Mouse (Mus musculus) liver, postnatal 0 days (tissue): ENCODE measurements at regions not wholly inside any gene's neighbourhood (a gene's known extent, or its start where the extent isn't known, plus 50 kb on each side); places are given as distances from the start of the nearest gene placed in this dataset.

Experiments used
- ATAC-seq: fragments of 200-750 bp; cut with Nextera tagmentation; 2 replicates; pipeline ENCODE4 v1.8.0; 2017; ENCODE audit warnings: mild to moderate bottlenecking, moderate library complexity
- DNase-seq: peaks from one replicate; pipeline ENCODE4 v3.0.0-alpha.2; 2016
- H3K27ac ChIP-seq: fragments of 300-500 bp; sonication (generic); 2 replicates; pipeline ENCODE4 v1.5.1; 2014; ENCODE audit warnings: antibody characterized with exemption, moderate library complexity, mild to moderate bottlenecking, low read depth
- H3K27me3 ChIP-seq: fragments of 300-500 bp; sonication (generic); 2 replicates; pipeline ENCODE4 v1.6.1; 2014; ENCODE audit warnings: low read length, control low read depth, mixed read lengths; ENCODE audit not compliant: insufficient read depth
- H3K36me3 ChIP-seq: fragments of 300-500 bp; sonication (generic); replicated peaks from 2 replicates; pipeline ENCODE4 v1.6.1; 2014; ENCODE audit warnings: mild to moderate bottlenecking, control low read depth, low read length, moderate library complexity, mixed read lengths; ENCODE audit not compliant: insufficient read depth
- H3K4me1 ChIP-seq: fragments of 300-500 bp; sonication (generic); 2 replicates; pipeline ENCODE4 v1.6.1; 2014; ENCODE audit warnings: antibody characterized with exemption, mild to moderate bottlenecking, control low read depth; ENCODE audit not compliant: insufficient read depth
- H3K4me2 ChIP-seq: fragments of 300-500 bp; sonication (generic); 2 replicates; pipeline ENCODE4 v1.6.1; 2014; ENCODE audit warnings: low read depth, mild to moderate bottlenecking, low read length, moderate library complexity, mixed read lengths
- H3K4me3 ChIP-seq: fragments of 300-500 bp; sonication (generic); 2 replicates; pipeline ENCODE4 v1.5.1; 2014; ENCODE audit warnings: low read depth, low read length
- H3K9ac ChIP-seq: fragments of 300-500 bp; sonication (generic); replicated peaks from 2 replicates; pipeline ENCODE4 v1.6.1; 2014; ENCODE audit warnings: mild to moderate bottlenecking, moderate library complexity
- H3K9me3 ChIP-seq: fragments of 300-500 bp; sonication (generic); 2 replicates; pipeline ENCODE4 v1.6.1; 2016; ENCODE audit warnings: mild to moderate bottlenecking, control low read depth, low read length, mixed read lengths
- CTCF ChIP-seq: sonication (generic); IDR thresholded peaks from 2 replicates; pipeline ENCODE4 v1.5.1; 2016; ENCODE audit warnings: antibody characterized with exemption, low read depth
- EP300 ChIP-seq: IDR thresholded peaks from 2 replicates; pipeline ENCODE4 v1.6.1; 2016; ENCODE audit warnings: antibody characterized with exemption, low read depth, mild to moderate bottlenecking
- WGBS: fragments of 180-500 bp; shearing (Covaris S2); extraction: QIAGEN DNeasy Blood & Tissue Kit; methylation state at CpG from one replicate; pipeline ENCODE4 v1.1.7; 2014; ENCODE audit not compliant: insufficient replicate concordance; 5-methylcytosine and 5-hydroxymethylcytosine counted together

GRCm38 (mm10) chr8:103824747-103825146, 276.7 kb upstream of the Cdh5 start:
- Histone ChIP-seq H3K4me1 (no peaks in the 10 kb centered on the region), H3K9me3 (no peaks in the 10 kb centered on the region), H3K36me3 (no peaks in the 10 kb centered on the region), H3K27me3 (no peaks in the 10 kb centered on the region), H3K4me2 (no peak overlapping the region), H3K9ac (no peak overlapping the region), H3K27ac (no peak overlapping the region), H3K4me3 (no peak overlapping the region)
- DNase-seq (no peak), ATAC-seq (no peak)
- TF ChIP-seq CTCF (no peak), EP300 (no peak)
- WGBS, result 41% methylated on average over 1 of the region's 1 CpGs

- Histone ChIP-seq H3K9me3 (no peaks in the 10 kb centered on the region), H3K4me3 (no peak overlapping the region), H3K4me1 (no peaks in the 10 kb centered on the region), H3K9ac (no peak overlapping the region), H3K36me3 (no peaks in the 10 kb centered on the region), H3K27me3 (no peaks in the 10 kb centered on the region), H3K4me2 (no peak overlapping the region), H3K27ac (no peak overlapping the region)
- DNase-seq (no peak), ATAC-seq (no peak)
- TF ChIP-seq EP300, result no peak
- TF ChIP-seq CTCF, result no peak
- WGBS, result 51% methylated on average over 3 of the region's 3 CpGs
Measured at GRCm38 (mm10) chr8:103825289-103825688, 276.1 kb upstream of the Cdh5 start.

- TF ChIP-seq CTCF, result no peak
- TF ChIP-seq EP300, result no peak
- H3K4me3 ChIP-seq, result no peak overlapping the region
Measured at GRCm38 (mm10) chr8:103830416-103830815, 271.0 kb upstream of the Cdh5 start.

GRCm38 (mm10) chr8:103839990-103840389, 261.4 kb upstream of the Cdh5 start:
- Histone ChIP-seq H3K4me2 (no peak overlapping the region), H3K36me3 (no peaks in the 10 kb centered on the region), H3K4me3 (no peak overlapping the region), H3K9ac (no peak overlapping the region), H3K27me3 (no peaks in the 10 kb centered on the region), H3K4me1 (no peaks in the 10 kb centered on the region), H3K9me3 (no peaks in the 10 kb centered on the region), H3K27ac (no peak overlapping the region)
- DNase-seq, result no peak
- no peak for ATAC-seq
- 71% methylated on average over 4 of the region's 4 CpGs for WGBS
- no peak for TF ChIP-seq EP300
- TF ChIP-seq CTCF, result no peak

More at GRCm38 (mm10) chr8:103830416-103830815, 271.0 kb upstream of the Cdh5 start:
- H3K36me3 ChIP-seq, result no peaks in the 10 kb centered on the region
- ATAC-seq (no peak), DNase-seq (no peak)
- H3K9me3 ChIP-seq, result no peaks in the 10 kb centered on the region
- no peaks in the 10 kb centered on the region for H3K27me3 ChIP-seq
- H3K4me2 ChIP-seq, result no peak overlapping the region
- H3K27ac ChIP-seq, result no peak overlapping the region
- WGBS, result 84% methylated on average over 3 of the region's 3 CpGs
- no peaks in the 10 kb centered on the region for H3K4me1 ChIP-seq
- H3K9ac ChIP-seq, result no peak overlapping the region

- DNase-seq, result no peak
- no peak for TF ChIP-seq EP300
- TF ChIP-seq CTCF, result no peak
Measured at GRCm38 (mm10) chr8:103845964-103846363, 255.5 kb upstream of the Cdh5 start.

GRCm38 (mm10) chr8:103846382-103846976, 254.9 kb upstream of the Cdh5 start:
- WGBS, result 53% methylated on average over 10 of the region's 10 CpGs
- no peak overlapping the region for H3K4me3 ChIP-seq
- H3K9me3 ChIP-seq, result no peaks in the 10 kb centered on the region
- no peak overlapping the region for H3K27ac ChIP-seq
- H3K36me3 ChIP-seq, result no peaks in the 10 kb centered on the region
- TF ChIP-seq CTCF (no peak), EP300 (no peak)
- no peak overlapping the region for H3K9ac ChIP-seq
- ATAC-seq (no peak), DNase-seq (no peak)
- no peaks in the 10 kb centered on the region for H3K27me3 ChIP-seq
- H3K4me2 ChIP-seq, result no peak overlapping the region
- no peaks in the 10 kb centered on the region for H3K4me1 ChIP-seq

More at GRCm38 (mm10) chr8:103845964-103846363, 255.5 kb upstream of the Cdh5 start:
- H3K9me3 ChIP-seq, result no peaks in the 10 kb centered on the region
- H3K4me3 ChIP-seq, result no peak overlapping the region
- no peaks in the 10 kb centered on the region for H3K4me1 ChIP-seq
- ATAC-seq, result no peak
- H3K27ac ChIP-seq, result no peak overlapping the region
- H3K4me2 ChIP-seq, result no peak overlapping the region
- 72% methylated on average over 1 of the region's 1 CpGs for WGBS
- no peaks in the 10 kb centered on the region for H3K36me3 ChIP-seq
- H3K9ac ChIP-seq, result no peak overlapping the region
- no peaks in the 10 kb centered on the region for H3K27me3 ChIP-seq

- no peak for DNase-seq
- no peak for ATAC-seq
- TF ChIP-seq EP300 (no peak), CTCF (no peak)
- Histone ChIP-seq H3K4me3 (no peak overlapping the region), H3K9me3 (no peaks in the 10 kb centered on the region), H3K27ac (no peak overlapping the region), H3K27me3 (no peaks in the 10 kb centered on the region), H3K9ac (no peak overlapping the region), H3K4me1 (no peaks in the 10 kb centered on the region), H3K4me2 (no peak overlapping the region), H3K36me3 (no peaks in the 10 kb centered on the region)
- WGBS, result 87% methylated on average over 2 of the region's 2 CpGs
Measured at GRCm38 (mm10) chr8:103849785-103850184, 251.6 kb upstream of the Cdh5 start.
